Mouse (Mus musculus): ENCODE measurements around the gene Pex10. TPM values are rescaled to one million over a fixed set of nuclear protein-coding genes. Genes with fewer than 3 reads are reported as not detected.

Pex10 gene
- polyA plus RNA-seq, 1 experiment = 3.1 TPM

DNA sequence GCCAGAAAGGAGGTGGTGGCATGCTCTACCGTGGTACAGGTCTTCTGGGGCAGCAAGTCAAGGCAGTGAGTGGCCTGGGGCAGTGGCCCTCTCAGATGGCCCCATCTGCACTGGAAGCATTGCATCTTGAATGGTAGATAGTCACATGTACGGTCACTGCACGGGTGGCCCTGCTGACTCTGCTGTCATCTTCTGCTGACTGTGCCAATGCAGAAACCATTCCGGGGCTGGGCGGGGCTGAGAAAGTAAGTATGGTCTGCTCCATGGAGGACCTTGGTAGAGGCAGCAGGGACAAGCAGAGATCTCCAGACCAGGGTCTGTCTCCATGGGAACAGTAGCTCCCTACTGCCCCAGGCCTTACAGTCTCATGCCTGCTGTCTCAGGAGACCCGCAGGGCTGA is 54.4 kb downstream of the Pex10 start:
- H3K36me3 ChIP-seq (ENCODE audit: control insufficient read depth, insufficient read depth, low read length) = no peaks in the 10 kb centered on the region
- no peak overlapping the region for H3K27ac ChIP-seq (ENCODE audit: control insufficient read depth, insufficient read depth, low read depth, low read length)
- H3K4me3 ChIP-seq (ENCODE audit: control insufficient read depth, low read depth, low read length) = no peak overlapping the region
- H3K4me1 ChIP-seq (ENCODE audit: control insufficient read depth, insufficient read depth, low read length) = peaks cover 6% of the 10 kb centered on the region
- TF ChIP-seq POLR2A (IDR thresholded peaks at IDR 0.05; ENCODE audit: control insufficient read depth, low read depth, low read length) = no peak
- no peak for TF ChIP-seq CTCF (IDR thresholded peaks at IDR 0.05; ENCODE audit: control insufficient read depth, insufficient read depth, insufficient replicate concordance, low read depth, low read length)
- H3K27me3 ChIP-seq (ENCODE audit: control insufficient read depth, insufficient read depth, low read length) = no peaks in the 10 kb centered on the region

Other genes starting within 250 kb of the Pex10 start
- 19.9 and 27.8 TPM in 2 replicates for gene Ttc34, start 229.6 kb upstream of the Pex10 start, polyA plus RNA-seq (2012; rRNA removed)
- 111 and 124 TPM in 2 replicates for gene Mmel1, start 197.4 kb upstream of the Pex10 start, polyA plus RNA-seq (2012; rRNA removed)
- gene Fam213b, start 167.9 kb upstream of the Pex10 start, polyA plus RNA-seq (2012; rRNA removed) = 1.6 and 1.7 TPM in 2 replicates
- 0.70 and 1.0 TPM in 2 replicates for gene Tnfrsf14, start 138.5 kb upstream of the Pex10 start, polyA plus RNA-seq (2012; rRNA removed)
- gene Hes5, start 106.1 kb upstream of the Pex10 start, polyA plus RNA-seq (2012; rRNA removed) = 0.57 and 0.65 TPM in 2 replicates
- gene Pank4, start 102.9 kb upstream of the Pex10 start, polyA plus RNA-seq (2012; rRNA removed) = 16.7 TPM in 2 replicates
- 1.9 and 3.4 TPM in 2 replicates for gene Plch2, start 10.2 kb upstream of the Pex10 start, polyA plus RNA-seq (2012; rRNA removed)
- gene Rer1, start 19.4 kb downstream of the Pex10 start, polyA plus RNA-seq (2012; rRNA removed) = 59.5 and 64.6 TPM in 2 replicates
- gene Morn1, start 19.6 kb downstream of the Pex10 start, polyA plus RNA-seq (2012; rRNA removed) = 44.0 and 47.5 TPM in 2 replicates
- gene Ski, start 155.6 kb downstream of the Pex10 start, polyA plus RNA-seq (2012; rRNA removed) = 5.0 and 6.4 TPM in 2 replicates
- 12.4 and 12.7 TPM in 2 replicates for gene Faap20, start 182.8 kb downstream of the Pex10 start, polyA plus RNA-seq (2012; rRNA removed)